Mouse (Mus musculus) forebrain, embryonic 14.5 days (tissue): Measurements from ENCODE around the gene Slc31a2. TPM values are rescaled to one million over a fixed set of nuclear protein-coding genes. Genes with fewer than 3 reads are reported as not detected.

Source experiments
- ATAC-seq: fragments of 200-750 bp; cut with Nextera tagmentation; 2 replicates; pipeline ENCODE4 v1.8.0; 2017; ENCODE audit warnings: mild to moderate bottlenecking, moderate library complexity
- DNase-seq: peaks from one replicate; pipeline ENCODE4 v3.0.0-alpha.2; 2015; ENCODE audit warnings: low spot score
- H3K27ac ChIP-seq: fragments of 300-500 bp; sonication (generic); 2 replicates; pipeline ENCODE4 v1.5.1; 2014; ENCODE audit warnings: low read depth, mild to moderate bottlenecking, control low read depth, low read length, moderate library complexity
- H3K27me3 ChIP-seq: fragments of 300-500 bp; sonication (generic); replicated peaks from 2 replicates; pipeline ENCODE4 v1.6.1; 2014; ENCODE audit warnings: low read length, control low read depth, mixed read lengths; ENCODE audit not compliant: control insufficient read depth, insufficient read depth
- H3K36me3 ChIP-seq: fragments of 300-500 bp; sonication (generic); 2 replicates; pipeline ENCODE4 v1.6.1; 2014; ENCODE audit warnings: low read length, control low read depth; ENCODE audit not compliant: control insufficient read depth, insufficient read depth
- H3K4me1 ChIP-seq: fragments of 300-500 bp; sonication (generic); 2 replicates; pipeline ENCODE4 v1.6.1; 2014; ENCODE audit warnings: antibody characterized with exemption, low read length, control low read depth; ENCODE audit not compliant: control insufficient read depth, insufficient read depth
- H3K4me2 ChIP-seq: fragments of 300-500 bp; sonication (generic); 2 replicates; pipeline ENCODE4 v1.6.1; 2014; ENCODE audit warnings: mild to moderate bottlenecking, control low read depth, low read length
- H3K4me3 ChIP-seq: fragments of 300-500 bp; sonication (generic); 2 replicates; pipeline ENCODE4 v1.5.1; 2014; ENCODE audit warnings: low read depth, low read length, control low read depth
- H3K9ac ChIP-seq: fragments of 300-500 bp; sonication (generic); 2 replicates; pipeline ENCODE4 v1.6.1; 2014; ENCODE audit warnings: mild to moderate bottlenecking, low read length, control low read depth, moderate library complexity
- H3K9me3 ChIP-seq: fragments of 300-500 bp; sonication (generic); replicated peaks from 2 replicates; pipeline ENCODE4 v1.6.1; 2016; ENCODE audit warnings: low read length, control low read depth, mixed read lengths; ENCODE audit not compliant: control insufficient read depth
- WGBS: fragments of 180-500 bp; shearing (Covaris S2); extraction: QIAGEN DNeasy Blood & Tissue Kit; methylation state at CpG from one replicate; pipeline ENCODE4 v1.1.7; 2014; 5-methylcytosine and 5-hydroxymethylcytosine counted together
- polyA plus RNA-seq: library from polyadenylated mRNA; unstranded; fragments of >200 nt; fragmentation: Nextera tagmentation; extraction: Ambion mirVana; gene quantifications from 2 replicates; pipeline ENCODE4 v1.2.1, GENCODE M21; 2014

The Slc31a2 gene
- polyA plus RNA-seq, 1 experiment from 2014 or later = 4.0 TPM

DNA sequence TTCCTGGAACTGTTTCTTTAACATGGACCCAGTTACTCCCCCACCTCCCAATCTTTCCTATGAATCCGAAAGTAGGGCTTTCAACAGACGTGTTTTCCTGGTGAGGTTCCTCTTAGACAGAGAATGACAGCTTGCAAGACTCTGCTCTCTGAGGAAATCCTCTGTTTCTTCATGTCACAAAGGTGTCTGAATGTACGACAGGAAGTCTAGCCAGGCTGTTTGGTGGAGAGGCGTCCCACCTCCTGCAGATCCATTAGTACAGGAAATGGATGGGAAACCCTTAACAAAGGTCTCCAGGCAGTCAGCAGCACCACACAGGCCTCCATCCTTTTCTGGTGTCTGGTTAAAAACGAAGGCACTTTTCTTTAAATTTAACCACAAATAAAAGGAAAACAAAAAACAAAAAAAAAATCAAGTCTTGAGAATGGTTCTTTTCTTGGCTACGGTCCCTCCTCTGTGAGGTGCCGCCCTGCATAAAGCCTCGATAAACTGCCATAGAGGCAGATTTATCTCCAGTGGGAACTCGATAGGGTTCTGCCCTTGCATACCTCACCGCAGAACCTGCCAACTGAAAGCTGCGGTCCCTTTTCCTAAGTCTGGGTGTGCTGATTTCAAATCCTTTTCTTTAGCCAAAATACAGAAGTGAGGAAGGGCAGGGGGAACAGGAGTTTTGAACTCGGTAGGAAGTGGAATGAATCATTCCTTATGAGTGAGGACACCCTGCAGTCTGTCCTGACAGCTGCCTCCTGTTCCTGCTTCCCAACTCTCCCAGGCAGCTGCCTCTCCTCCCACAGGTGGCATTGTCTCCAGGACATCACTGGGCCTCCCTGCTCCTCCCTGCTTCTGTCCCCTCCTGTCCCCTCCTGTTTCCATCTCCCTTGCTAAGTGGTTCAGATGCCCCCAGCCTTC is 24.9 kb downstream of the Slc31a2 start:
- H3K36me3 ChIP-seq = no peaks in the 10 kb centered on the region
- H3K4me2 ChIP-seq = peak overlapping the region; percentile 84
- WGBS = 22% methylated on average over 12 of the region's 12 CpGs
- H3K9ac ChIP-seq = peak overlapping the region; percentile 68
- peak; percentile 23 for DNase-seq
- no peak overlapping the region for H3K27ac ChIP-seq
- 0 out of 2 replicates have a peak, but pooled peaks have one; percentile 0 for ATAC-seq
- 0 out of 2 replicates have a peak, but pooled peaks cover 2% of the 10 kb centered on the region for H3K4me1 ChIP-seq
- peak overlapping the region; percentile 67 for H3K4me3 ChIP-seq
- H3K27me3 ChIP-seq = no peaks in the 10 kb centered on the region
- no peaks in the 10 kb centered on the region for H3K9me3 ChIP-seq

DNA sequence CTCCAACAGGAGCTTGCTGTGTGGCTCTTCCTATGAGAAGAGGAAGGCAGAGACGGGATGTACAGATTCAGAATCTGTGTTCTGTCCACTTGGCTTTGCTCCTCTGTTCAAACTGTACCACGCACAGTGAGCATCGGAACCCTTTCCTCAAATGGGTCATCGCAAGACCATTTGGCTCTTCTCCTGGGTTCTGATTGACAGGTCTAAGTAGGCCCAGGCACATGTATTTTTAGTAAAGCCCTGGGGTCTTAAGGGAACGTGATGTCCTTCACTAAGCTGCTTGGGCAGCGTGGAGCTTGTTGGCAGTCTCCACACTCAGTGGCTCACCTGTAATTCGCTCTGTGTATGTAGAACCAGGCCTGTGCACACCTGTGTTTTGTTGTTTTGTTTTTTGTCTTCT is 26.9 kb downstream of the Slc31a2 start:
- H3K9ac ChIP-seq = no peak overlapping the region
- no peaks in the 10 kb centered on the region for H3K27me3 ChIP-seq

DNA sequence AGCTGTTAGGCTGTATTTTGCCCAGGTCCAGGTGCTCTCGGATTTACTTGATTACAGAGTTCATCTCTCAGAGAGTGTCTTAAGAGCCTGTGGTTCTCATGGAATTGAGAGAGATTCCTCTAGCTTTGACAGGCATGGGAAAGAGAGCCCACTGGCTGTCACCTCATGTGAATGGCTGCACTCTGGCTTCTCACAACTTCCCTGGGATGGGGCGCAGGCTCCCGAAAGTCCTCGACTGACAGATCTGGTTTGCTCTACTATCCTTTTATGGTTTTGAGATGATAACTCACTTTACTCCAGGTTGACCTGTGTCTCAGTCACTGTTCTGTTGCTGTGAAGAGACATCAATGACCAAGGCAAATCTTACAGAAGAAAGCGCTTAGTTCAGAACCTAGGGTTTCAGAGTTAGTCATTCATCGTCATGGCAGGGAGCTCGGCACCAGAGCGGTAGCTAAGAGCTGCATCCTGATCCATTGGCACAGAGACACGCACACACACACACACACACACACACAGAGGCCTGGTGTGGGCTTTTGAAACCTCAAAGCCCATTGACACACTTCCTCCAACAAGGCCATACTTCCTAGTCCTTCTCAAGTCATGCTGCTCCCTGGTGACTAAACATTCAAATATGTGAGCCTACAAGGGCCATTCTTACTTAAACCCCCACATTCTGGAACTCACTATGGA is 28.6 kb downstream of the Slc31a2 start:
- H3K4me2 ChIP-seq = no peak overlapping the region
- no peak overlapping the region for H3K9ac ChIP-seq
- no peaks in the 10 kb centered on the region for H3K9me3 ChIP-seq
- WGBS = 95% methylated on average over 9 of the region's 9 CpGs
- DNase-seq (no peak), ATAC-seq (no peak)
- peaks cover 7% of the 10 kb centered on the region; the same call in 1 of the 2 replicates for H3K36me3 ChIP-seq
- H3K4me3 ChIP-seq = no peak overlapping the region
- H3K4me1 ChIP-seq = 0 out of 2 replicates have a peak, but pooled peaks cover 2% of the 10 kb centered on the region
- no peaks in the 10 kb centered on the region for H3K27me3 ChIP-seq
- H3K27ac ChIP-seq = no peak overlapping the region

More for the DNA sequence above, 26.9 kb downstream of the Slc31a2 start:
- 87% methylated on average over 7 of the region's 7 CpGs for WGBS
- no peak overlapping the region for H3K4me3 ChIP-seq
- 0 out of 2 replicates have a peak, but pooled peaks cover 2% of the 10 kb centered on the region for H3K4me1 ChIP-seq
- no peaks in the 10 kb centered on the region for H3K9me3 ChIP-seq
- ATAC-seq (no peak), DNase-seq (no peak)
- H3K36me3 ChIP-seq = 0 out of 2 replicates have a peak, but pooled peaks cover 4% of the 10 kb centered on the region
- H3K4me2 ChIP-seq = no peak overlapping the region
- H3K27ac ChIP-seq = no peak overlapping the region

DNA sequence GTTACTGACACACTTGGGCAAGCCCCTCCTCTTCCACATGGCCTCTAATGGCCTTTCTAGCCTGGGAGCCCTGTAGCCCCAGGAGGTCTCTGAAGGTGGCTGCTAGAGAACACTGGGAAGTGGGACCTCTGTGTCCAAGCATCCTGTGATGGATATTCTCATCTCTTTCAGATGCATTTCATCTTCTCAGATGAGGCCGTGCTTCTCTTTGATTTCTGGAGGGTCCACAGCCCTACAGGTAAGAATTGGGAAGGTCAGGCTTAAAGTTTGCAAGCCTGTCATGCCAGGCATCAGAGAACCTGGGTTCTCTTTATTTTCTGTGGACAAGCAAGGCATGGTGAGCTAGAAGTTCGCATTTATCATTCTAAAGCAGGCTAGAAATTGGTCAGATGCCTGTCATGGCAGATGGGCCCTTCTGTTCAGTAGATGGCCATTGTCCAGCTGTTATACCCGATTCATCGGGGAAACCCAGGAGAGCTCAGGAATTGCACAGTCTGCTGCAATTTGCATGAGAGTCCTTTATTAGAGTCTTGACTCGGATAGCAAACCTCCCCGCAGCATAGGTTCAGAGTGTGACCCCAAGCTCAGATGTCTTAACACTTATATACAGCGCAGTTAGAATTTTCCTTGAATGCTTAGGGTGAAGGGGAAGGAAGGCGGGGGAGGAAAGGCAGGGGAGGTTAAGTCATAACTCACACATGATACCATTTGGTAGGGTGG is 30.3 kb downstream of the Slc31a2 start:
- H3K27ac ChIP-seq = no peak overlapping the region
- no peak overlapping the region for H3K4me3 ChIP-seq
- WGBS = 79% methylated on average over 8 of the region's 8 CpGs
- no peaks in the 10 kb centered on the region for H3K9me3 ChIP-seq
- DNase-seq (no peak), ATAC-seq (no peak)
- H3K36me3 ChIP-seq = peaks cover 18% of the 10 kb centered on the region
- no peak overlapping the region for H3K9ac ChIP-seq
- H3K27me3 ChIP-seq = no peaks in the 10 kb centered on the region
- H3K4me1 ChIP-seq = 0 out of 2 replicates have a peak, but pooled peaks cover 2% of the 10 kb centered on the region
- H3K4me2 ChIP-seq = no peak overlapping the region

DNA sequence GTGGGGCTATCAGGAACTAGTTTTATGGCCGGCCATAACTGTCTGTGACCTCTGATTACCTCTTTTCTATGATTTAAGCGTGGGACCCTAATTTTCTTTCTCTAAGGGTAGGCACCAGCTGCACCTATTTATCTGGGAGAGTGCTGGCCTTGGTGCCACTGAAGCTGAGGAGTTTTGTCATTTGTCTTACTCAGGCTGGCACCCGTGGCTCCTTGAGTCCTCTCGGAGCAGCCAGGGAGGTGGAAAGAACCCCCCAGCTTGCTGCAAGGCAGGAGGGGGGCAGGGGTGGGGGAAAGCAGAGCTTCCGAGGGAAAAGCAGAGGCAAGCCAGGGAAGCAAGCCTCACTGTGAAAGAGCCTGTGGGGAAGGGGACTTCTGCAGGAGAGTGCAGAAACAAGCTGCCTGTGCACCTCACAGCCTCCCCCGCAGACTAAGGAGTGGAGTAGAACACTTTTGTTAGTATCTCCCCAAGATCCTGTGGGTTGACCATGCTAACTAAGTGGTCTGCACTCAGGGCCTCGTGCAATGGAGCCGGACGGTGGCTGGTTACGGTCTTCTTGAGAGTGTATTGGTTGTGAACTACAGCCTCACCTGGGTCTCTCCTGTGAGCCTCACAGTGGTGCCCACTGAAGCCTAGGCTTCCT is 31.0 kb downstream of the Slc31a2 start:
- H3K9ac ChIP-seq = no peak overlapping the region
- no peaks in the 10 kb centered on the region for H3K27me3 ChIP-seq
- no peak overlapping the region for H3K4me3 ChIP-seq
- peaks cover 23% of the 10 kb centered on the region for H3K36me3 ChIP-seq
- ATAC-seq (no peak), DNase-seq (no peak)
- H3K4me2 ChIP-seq = no peak overlapping the region
- H3K9me3 ChIP-seq = no peaks in the 10 kb centered on the region
- WGBS = 79% methylated on average over 10 of the region's 10 CpGs
- no peak overlapping the region for H3K27ac ChIP-seq
- no peaks in the 10 kb centered on the region for H3K4me1 ChIP-seq

DNA sequence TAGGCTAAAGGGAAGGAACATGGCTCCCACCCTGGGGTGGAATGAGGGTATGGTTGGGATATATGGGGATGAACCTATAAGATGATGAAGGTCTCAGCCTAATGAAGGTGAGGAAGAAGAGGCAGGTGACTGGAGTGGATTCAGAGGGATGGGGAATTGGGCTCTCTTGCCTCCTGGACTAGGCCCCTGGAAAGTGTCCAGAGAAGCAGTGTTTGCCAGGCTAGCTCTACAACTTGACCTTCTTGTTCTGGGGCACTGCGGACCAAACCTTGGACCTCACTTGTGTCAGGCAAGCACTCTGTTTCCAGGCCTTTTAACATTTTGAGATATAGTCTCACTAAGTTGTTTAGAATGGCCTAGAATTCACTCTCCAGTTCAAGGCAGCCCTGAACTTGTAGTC is 32.4 kb downstream of the Slc31a2 start:
- no peak overlapping the region for H3K27ac ChIP-seq
- no peak overlapping the region for H3K4me2 ChIP-seq
- H3K27me3 ChIP-seq = no peaks in the 10 kb centered on the region
- DNase-seq = no peak
- H3K4me3 ChIP-seq = no peak overlapping the region
- no peak for ATAC-seq
- WGBS = 95% methylated on average over 1 of the region's 1 CpGs
- no peaks in the 10 kb centered on the region for H3K9me3 ChIP-seq
- no peaks in the 10 kb centered on the region for H3K4me1 ChIP-seq
- H3K36me3 ChIP-seq = peaks cover 33% of the 10 kb centered on the region
- no peak overlapping the region for H3K9ac ChIP-seq

DNA sequence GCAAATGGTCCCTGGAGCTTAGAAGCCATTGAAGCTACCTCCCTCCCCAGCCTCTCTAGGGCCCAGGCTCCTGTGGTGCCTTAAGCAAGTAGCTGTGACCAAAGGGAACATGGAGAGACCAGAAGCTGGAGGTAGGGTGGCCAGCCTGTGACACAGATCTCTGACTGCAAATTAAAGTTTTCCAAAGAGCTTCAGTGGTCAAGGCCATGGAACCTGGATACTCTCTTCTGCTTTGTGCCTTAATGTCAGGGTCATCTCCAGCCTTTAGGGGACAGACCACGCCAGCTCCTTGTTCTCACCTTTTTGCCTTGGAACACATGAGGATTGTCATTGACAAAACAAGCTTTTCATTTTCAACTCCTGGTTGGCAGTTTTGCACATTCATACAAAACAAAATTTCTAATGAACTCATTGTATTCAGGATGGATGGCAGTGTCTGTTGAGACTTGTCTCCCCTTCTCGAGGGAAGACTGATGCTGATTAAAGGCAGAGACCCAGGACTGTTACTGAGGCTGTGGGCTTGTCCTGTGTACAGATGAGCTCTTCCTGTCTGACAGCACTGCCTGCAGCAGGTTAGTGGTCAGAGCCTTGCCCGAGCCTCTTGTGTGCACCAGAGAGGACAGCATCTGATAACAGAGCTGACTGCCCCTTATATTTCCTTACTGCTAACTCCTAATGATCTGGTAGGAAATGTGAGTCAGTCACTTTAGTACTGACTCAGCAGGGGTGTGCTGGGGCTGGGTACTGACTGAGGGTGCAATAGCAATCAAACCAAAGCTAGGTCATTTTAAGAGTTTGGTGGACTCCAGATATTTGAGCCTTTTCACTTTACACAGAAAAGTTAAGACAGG is 35.1 kb downstream of the Slc31a2 start:
- ATAC-seq (no peak), DNase-seq (no peak)
- no peaks in the 10 kb centered on the region for H3K9me3 ChIP-seq
- H3K27ac ChIP-seq = no peak overlapping the region
- 84% methylated on average over 3 of the region's 3 CpGs for WGBS
- H3K4me2 ChIP-seq = no peak overlapping the region
- H3K9ac ChIP-seq = no peak overlapping the region
- H3K27me3 ChIP-seq = no peaks in the 10 kb centered on the region
- no peaks in the 10 kb centered on the region for H3K4me1 ChIP-seq
- peaks cover 57% of the 10 kb centered on the region for H3K36me3 ChIP-seq
- H3K4me3 ChIP-seq = no peak overlapping the region

DNA sequence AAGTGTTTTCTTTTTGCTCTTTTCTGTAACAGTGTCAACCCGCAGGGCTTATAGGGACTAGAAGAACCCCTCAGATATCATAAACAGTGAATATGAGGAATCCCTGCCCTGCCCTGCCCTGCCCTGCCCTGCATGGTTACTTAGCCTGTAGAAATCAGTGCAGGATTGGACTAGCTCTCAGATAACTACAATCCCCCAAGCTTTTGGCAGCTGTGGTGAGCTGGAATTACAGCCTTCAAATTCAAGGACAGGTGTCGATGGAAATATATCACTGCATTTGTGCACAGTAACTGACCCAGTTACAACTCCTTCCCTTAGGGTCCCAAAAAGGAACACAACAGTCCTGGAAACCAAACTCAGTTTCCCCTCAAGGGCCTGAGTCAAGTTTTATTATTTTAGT is 37.6 kb downstream of the Slc31a2 start:
- peaks cover 77% of the 10 kb centered on the region for H3K36me3 ChIP-seq
- DNase-seq (no peak), ATAC-seq (no peak)
- no peaks in the 10 kb centered on the region for H3K9me3 ChIP-seq
- WGBS = 97% methylated on average over 2 of the region's 2 CpGs
- no peak overlapping the region for H3K4me2 ChIP-seq
- no peaks in the 10 kb centered on the region for H3K27me3 ChIP-seq
- no peak overlapping the region for H3K4me3 ChIP-seq
- no peak overlapping the region for H3K9ac ChIP-seq
- no peaks in the 10 kb centered on the region for H3K4me1 ChIP-seq
- H3K27ac ChIP-seq = no peak overlapping the region
